Mouse (Mus musculus) heart, postnatal 14 days (tissue): ENCODE measurements around the gene Kdm4d. TPM values are rescaled to one million over a fixed set of nuclear protein-coding genes. Genes with fewer than 3 reads are reported as not detected.
"Not testable (repeated sequence)": the region's sequence is repeated elsewhere in the genome, so short reads cannot be mapped to it uniquely, and the experiment has no call there.

Experiments
- DNase-seq, 2 experiments: peaks; one replicate each; pipeline ENCODE4 v3.0.0; 2021 to 2022
- intact Hi-C: fragments of 180-260 bp; cut with DNase I; formaldehyde crosslinking; loops from one replicate; pipeline ENCODE4 v1.15.1; 2025
- long read RNA-seq, 2 experiments: library from polyadenylated mRNA; stranded (forward); transcript quantifications; one replicate each; pipeline ENCODE4 v2.0.0; 2021
- total RNA-seq, 2 experiments: library from RNA; stranded (reverse); gene quantifications; 2 replicates each; pipeline ENCODE4 v1.2.3; 2021

Gene Kdm4d
- total RNA-seq = not detected
- long read RNA-seq, experiment 1 = 0 reads
- long read RNA-seq, experiment 2, partial matches to known transcripts = 0 of 1 reads
- long read RNA-seq, experiment 2, other reads (novel, unspliced or antisense) = 1 of 1 reads

GRCm38 (mm10) chr9:14500023-14500915, at the start of gene Kdm4d, which contains the start of gene Cwc15:
Gene Kdm4d (minus strand): TSS chr9:14500482.
Gene Cwc15 (plus strand): TSS chr9:14500617.
- intact Hi-C loops = no loop called here
- DNase-seq = peak; percentile 89 to 95

DNA sequence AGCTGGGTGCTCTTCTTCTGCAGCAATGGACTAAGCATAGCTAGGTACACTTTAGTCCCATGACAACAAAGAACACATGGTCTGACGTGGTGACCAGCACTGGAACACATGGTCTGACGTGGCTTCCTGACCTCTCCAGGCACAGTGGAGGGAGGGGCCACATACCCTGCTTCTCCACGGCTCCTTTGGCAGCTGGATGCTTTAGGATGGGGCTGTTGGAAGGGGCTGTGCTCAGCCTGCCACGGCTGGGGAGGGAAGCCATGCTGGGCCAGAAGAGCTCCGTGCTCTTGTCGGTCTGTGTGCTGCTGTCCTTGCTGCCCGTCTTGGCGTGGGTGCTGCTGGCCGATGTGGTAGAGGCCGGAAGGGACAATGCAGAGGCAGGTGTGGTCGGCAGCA, 48.1 kb upstream of the Kdm4d start:
- DNase-seq = no peak
- intact Hi-C loops = no loop called here

GRCm38 (mm10) chr9:14547584-14548365, 47.5 kb upstream of the Kdm4d start:
- intact Hi-C loops = no loop called here
- peak; percentile 36 to 39 for DNase-seq

DNA sequence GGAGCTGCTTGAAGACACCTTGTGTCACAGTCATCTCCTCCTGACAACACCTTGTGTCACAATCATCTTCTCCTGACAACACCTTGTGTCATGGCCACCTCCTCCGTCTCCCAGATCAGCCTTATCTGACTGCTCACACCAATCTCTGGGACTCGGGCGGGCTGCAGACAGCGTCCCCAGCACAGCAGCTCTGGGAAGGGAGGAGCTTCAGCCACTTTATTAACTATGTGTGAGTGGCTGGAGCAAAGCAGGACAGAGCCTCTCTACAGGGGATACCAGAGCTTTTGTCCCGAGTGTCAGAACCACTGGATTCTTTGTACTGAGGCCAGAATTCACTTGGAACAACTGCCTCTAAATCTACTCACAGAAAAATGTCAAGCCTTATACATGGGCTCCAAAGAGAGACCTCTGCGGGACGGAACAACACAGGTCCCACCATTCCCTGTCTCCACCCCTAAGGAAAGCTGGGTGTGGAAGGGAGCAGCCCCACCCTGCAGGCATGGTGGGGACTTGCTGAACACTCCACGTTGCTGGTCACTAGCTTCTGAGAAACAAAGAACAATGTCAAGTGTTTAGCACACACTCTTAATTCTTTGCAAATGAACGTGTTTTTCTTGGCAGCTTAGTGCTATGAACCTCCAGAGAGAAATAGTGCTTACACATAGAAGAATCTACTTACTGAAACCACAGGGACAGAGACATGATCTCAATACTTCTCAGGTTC, 43.9 kb upstream of the Kdm4d start:
- intact Hi-C loops = no loop called here
- no peak for DNase-seq

GRCm38 (mm10) chr9:14534833-14535456, 34.7 kb upstream of the Kdm4d start:
- no peak for DNase-seq
- intact Hi-C loops = no loop called here

DNA sequence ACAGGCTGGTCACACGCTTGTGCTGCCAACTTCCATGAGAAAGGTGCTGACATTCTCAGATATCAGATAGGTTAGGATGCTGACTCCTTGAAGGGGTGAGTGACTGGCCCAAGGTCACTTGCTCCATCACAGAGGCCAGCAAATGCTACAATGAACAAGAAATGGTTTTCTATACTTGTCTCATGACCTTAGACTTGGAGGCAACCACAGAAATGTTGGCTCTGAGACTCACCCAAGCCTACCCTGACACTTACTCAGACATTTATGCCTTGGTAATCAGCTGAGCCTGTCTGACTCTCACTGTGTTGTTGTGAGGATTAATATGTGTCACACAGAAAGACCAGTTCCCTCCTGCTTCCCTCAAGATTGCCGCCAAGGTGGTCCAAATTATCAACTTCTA, 33.4 kb upstream of the Kdm4d start:
- DNase-seq = no peak
- intact Hi-C loops = no loop called here

DNA sequence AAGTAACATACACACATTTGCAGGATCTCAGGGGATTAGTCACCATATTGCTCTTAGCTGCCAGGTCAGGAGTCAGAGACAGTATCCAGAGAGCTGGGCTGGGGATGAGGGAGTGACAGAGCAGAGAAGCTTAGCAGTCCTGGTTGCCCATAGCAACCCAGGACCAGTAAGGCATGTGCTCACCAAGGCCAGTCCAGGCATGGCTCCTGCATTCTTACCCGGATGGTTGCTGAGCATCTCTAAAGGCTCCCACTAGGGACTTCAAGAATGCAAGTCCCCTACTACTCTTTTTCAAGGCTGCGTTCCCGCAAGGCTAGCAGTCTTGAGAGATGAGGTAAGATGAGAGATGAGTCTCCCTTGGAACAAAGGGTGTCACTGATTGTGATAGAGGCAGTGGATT, 32.0 kb upstream of the Kdm4d start:
- DNase-seq = no peak
- intact Hi-C loops = no loop called here

GRCm38 (mm10) chr9:14530004-14530403, 29.7 kb upstream of the Kdm4d start:
- no peak for DNase-seq
- intact Hi-C loops = no loop called here

DNA sequence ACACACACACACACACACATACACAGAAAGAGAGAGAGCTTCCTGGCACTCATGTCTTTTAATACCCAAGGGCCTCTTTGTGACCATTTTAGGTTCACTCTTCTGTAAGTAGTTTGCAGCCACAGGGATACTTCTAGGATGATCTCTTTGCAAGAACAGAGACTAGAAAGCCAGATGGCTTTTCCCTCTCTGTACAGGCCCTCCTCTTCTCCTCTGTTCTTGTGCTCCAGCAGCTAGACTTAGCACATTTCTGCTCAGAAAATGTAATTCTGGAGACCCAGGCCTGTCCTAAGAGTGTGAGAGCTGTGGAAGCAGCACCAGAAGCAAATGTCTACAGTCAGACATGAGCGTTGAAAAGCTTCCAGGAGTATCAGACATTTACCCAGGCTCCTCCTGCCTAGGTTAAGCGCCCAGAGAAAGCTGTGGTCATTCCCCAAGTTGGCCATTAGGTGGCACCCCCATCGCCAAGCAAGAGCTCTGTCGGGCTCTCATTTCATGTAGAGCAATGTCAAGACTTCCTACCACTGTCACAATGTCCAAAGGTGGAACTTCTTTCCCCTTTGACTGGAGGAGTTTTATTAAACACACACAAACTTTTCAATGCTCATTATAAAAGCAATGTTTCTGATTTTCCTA, 23.2 kb upstream of the Kdm4d start:
- peak; percentile 81 to 88 for DNase-seq
- intact Hi-C loops = loop anchor here (1.0 to 5.0 kb wide), 2 partner anchors 176 to 239 kb away; no protein-coding TSS in a partner anchor

DNA sequence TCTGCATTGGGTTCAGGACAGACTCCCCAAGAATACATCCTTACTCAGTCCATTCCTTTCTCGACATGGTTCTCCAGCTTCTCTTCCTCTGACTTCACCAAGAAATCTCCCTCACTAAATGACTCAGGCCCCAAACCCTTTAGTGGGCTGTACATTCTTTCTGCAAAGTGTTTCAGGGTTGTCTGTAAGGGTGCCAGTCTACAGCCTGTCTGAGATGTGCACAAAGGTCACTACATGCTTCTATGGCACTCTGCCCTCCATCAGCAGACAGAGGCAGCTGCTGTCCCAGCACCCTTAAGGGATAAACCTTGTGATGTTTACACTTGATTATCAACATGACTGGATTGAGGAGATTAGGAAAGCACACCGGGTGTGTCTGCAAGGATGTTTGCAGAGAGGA, 21.4 kb upstream of the Kdm4d start:
- no peak for DNase-seq
- intact Hi-C loops = loop anchor here (5.0 kb wide), 1 partner anchor 241 kb away; no protein-coding TSS in a partner anchor

DNA sequence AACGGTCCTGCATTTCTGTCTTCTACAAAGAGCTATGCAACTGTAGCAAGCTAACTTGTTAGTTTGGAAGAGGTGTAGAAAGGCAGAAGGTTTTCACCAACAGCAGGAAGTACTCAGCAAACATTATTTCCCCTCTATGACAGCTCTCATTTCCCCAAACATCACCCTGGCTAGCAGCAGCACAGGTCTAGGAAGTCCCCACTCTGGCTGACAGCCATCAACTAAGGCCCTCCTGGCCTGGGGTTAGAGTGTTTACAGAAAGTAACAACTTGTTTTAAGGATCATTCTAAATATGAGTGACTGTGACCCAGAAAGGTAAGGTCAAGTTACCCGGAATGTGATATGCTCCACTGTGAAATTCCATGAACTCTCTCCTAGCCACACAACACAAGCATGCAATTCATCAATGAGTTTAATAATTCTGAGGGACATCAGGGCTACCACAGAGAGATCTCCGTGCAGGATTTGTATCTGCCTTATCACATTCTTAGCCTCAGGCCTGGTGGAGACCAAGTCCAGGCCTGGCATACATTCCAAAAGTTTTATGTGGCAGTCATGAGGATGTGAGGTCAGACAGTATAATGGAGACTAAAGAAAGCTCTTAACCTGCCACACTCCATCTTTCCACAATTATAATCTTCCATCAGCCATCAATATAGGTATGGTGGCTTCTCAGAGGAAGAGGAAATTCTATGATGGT, 20.8 kb upstream of the Kdm4d start:
- DNase-seq = no peak
- intact Hi-C loops = loop anchor here (5.0 kb wide), 1 partner anchor 241 kb away; no protein-coding TSS in a partner anchor

- intact Hi-C loops = no loop called here
- no peak for DNase-seq
Measured at GRCm38 (mm10) chr9:14518105-14518504, 17.8 kb upstream of the Kdm4d start.

DNA sequence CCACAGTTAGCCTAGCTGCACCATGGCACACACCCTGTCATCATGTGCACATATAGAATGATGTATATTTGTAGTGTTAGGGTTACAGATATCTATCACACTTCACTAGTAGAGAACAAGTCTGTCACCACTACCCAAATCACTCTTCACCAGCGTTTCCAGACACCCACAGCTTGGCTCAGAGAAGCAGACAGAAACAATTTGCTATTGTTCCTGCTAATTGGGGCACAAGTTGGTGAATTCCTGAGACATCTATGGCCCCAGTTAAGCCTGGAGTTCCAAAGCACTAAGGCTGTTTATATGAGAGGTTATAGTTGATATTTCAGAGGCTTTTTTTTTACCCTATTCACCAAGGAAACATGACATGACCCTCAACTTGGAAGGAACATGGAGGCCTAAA, 17.0 kb upstream of the Kdm4d start:
- intact Hi-C loops = no loop called here
- no peak for DNase-seq

- intact Hi-C loops = no loop called here
- DNase-seq = peak; percentile 38 to 49
Measured at GRCm38 (mm10) chr9:14512633-14513445, 12.6 kb upstream of the Kdm4d start.

DNA sequence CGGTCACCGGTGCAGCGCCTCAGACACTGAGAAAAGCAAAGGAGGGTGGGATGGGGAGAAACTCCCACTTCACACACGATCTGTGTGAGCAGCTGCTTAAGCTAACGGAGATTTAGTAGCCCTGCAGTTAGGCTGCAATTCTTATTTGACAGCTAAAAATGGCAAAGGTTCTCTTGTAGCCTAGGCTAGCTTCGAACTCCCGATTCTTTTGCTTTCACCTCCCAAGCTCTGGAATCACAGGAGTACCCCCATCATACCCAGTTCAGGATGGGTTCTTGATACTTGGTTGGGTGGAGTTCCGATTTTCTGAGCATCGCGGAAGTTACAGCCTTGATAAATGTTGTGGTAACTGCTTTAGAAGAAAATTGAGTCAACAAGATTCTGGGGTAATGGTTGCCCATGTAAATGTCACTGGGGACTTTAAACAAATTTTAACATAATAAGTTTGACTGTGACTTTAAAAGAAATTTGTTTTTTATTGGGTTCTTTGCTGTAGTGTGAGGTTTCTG, 688 bp upstream of the Kdm4d start:
- DNase-seq = no peak
- intact Hi-C loops = no loop called here

- intact Hi-C loops = loop anchor here (5.0 kb wide), 1 partner anchor 117 kb away; the partner anchor contains the start of gene Endod1
- no peak for DNase-seq
Measured at GRCm38 (mm10) chr9:14498896-14499705, 1.2 kb downstream of the Kdm4d start.

DNA sequence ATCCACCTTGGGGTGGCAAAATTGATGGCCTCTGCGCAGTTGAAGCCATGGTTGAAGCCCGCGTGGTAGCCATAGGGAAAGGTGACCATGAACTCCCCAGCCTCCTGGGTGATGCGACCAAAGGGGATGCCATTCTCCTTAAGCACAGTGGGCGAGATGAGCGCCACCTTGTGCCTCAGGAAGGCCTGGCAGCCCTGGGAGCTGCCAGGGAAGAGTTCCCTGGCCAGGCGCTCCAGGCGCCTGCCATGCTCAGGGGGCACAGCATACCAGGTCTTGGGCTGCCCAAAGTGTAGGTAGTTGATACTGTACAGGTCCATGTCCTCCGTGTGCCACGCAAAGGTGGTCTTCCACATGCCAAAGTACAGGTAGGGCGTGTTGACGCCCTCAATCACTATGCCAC, 36.6 kb downstream of the Kdm4d start:
- intact Hi-C loops = not testable (repeated sequence)

More for the DNA sequence above, 36.6 kb downstream of the Kdm4d start:
- DNase-seq = not testable (repeated sequence)
